Mouse (Mus musculus): ENCODE measurements around the gene Tdo2.

Tdo2 gene

GRCm38 (mm10) chr3:81976102-81976501 is at the start of gene Tdo2:
Gene Tdo2 (minus strand): TSS chr3:81976202.
- no peak for DNase-seq (ENCODE audit: low read depth, low spot score)

DNA sequence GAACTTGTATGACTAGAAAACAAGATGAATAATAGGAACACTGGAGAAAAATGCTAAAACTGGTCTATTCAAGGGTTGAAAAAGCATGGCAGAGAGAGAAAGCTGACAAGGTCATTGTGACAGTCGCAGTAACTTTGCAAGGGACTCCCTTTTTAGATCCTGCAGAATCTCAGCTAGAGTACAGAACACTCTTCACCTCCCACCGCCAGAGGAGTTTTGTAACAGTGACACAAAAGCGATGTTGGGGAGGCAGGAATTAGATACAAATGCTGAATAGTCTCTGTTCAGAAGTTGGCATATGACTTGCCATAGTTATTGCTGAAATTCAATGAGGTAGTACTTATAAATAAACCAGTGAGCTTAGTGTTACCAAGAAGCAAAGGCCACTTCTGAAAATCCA is 47.1 kb upstream of the Tdo2 start:
- no peak for DNase-seq (ENCODE audit: low read depth, low spot score)

GRCm38 (mm10) chr3:82022421-82022920 is 46.5 kb upstream of the Tdo2 start:
- DNase-seq (ENCODE audit: low read depth, low spot score), result no peak

DNA sequence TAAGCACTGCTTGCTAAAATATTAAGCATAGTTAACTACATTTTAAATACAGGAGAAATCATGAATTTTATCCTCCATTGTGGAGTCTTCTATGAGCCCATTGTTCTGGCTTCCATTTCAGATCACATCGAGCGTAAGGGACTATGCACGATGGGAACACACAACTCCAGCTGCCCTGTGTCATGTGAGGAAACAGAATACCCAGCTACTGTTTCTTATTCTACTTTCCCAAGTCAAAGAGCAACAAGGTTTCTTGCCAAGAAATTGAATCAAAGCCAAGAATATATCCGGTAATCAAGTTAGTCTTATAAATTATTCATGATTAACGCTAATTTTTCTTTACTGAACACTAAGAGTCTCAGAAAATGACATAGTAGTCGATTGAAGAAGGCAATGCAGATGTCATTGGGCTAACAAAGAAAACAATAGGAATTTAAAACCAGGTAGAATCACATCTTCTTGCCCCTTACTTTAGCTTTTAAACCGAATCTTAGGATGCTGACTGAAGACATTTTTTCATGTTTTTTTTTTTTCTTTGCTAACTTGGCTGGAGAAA is 38.2 kb upstream of the Tdo2 start:
- no peak for DNase-seq (ENCODE audit: low read depth, low spot score)

DNA sequence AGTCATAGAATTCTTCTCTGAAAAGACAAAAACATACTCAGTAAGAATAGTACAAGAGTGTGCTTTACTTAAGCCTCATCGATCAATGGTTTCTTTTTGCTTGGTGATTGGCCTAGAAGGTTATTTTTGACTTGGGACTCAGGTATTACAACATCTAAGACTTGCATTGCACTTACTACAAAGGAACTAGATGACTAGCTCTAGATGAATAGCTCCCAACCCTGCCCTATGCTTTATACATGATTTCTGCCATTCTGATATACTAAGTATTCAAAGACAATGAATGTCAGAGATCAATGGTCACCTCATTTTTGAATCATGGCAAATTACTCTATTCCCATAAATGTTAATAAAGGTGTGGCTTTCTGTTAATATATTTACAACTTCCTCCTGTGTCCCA is 31.0 kb upstream of the Tdo2 start:
- no peak for DNase-seq (ENCODE audit: low read depth, low spot score)

DNA sequence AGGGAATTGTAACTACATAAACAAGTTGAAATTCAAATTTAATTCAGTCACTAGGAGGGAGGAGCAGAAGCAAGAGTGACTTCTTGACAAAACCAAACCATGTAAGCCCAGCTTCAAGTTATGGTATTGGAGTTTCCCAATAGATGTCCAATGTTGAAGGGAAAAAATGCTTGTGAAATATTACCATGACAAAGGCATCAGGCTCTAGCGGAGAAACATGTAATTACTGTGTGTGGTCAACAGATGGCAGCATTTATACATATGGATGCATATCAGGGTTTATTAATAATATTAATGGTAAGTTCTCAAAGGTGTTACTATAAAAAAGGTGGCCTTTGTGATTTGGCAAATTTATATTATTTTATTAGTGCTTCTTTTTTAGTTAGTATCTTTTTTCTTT is 20.0 kb upstream of the Tdo2 start:
- DNase-seq (ENCODE audit: low read depth, low spot score), result peak; percentile 35

DNA sequence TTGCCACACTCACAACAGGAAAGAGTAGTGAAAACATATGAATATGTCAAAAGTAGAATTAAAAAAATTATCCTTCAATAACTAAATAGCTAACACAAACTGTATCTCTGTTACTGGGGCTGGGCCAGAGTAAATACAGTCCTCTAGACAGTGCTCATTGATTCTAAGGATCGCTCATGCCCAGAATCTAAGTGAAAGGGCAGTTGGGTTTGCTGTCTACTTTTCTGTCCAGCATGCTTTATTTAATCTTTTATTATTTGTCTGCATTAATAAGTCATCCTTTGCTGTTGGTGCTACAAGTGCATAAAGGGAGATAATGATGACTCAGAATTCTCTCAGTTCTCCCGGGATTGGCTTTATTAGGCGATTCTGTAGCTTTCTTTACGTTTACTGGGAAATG is 19.4 kb upstream of the Tdo2 start:
- no peak for DNase-seq (ENCODE audit: low read depth, low spot score)

DNA sequence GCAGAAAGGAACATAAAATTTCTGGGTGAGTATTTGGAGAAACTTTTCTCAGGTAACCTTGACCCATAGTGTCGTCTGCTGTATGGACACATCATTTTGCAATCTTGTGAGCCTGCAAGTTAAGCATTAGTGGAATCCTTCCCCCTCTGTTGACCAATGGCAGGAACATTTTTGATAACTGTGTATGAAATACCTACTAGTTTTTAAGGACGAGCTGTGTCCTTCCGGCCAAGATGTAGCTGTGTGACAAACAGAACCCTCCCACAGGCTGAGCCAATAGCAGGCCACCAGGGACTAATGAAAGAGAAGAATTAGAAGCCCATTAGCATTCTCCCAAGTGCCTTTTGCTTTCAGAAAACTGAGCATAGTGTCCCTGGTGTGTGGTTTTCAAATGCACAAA is 14.5 kb upstream of the Tdo2 start:
- no peak for DNase-seq (ENCODE audit: low read depth, low spot score)

GRCm38 (mm10) chr3:81989692-81990141 is 13.7 kb upstream of the Tdo2 start:
- no peak for DNase-seq (ENCODE audit: low read depth, low spot score)

GRCm38 (mm10) chr3:81987628-81988027 is 11.6 kb upstream of the Tdo2 start:
- no peak for DNase-seq (ENCODE audit: low read depth, low spot score)

DNA sequence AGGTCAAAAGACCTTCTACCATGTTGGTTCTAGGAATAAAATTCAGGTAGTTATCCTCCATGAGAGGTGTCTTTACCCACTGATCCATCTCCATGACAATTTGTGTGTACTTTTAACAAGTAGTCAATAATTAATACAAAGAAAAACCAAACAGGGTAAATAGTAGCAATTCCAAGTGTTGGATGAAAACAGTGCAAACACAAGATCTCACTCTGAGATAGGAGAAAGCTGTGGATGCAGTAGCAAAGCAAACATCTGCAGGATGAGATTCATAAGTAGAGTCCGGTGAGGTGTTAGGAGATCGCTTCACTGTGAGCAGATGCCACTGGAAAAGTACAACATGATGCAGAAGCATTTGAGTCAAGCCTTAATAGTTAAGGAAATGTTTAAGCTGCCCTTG is 10.1 kb upstream of the Tdo2 start:
- DNase-seq (ENCODE audit: low read depth, low spot score), result no peak

GRCm38 (mm10) chr3:81985100-81985499 is 9.1 kb upstream of the Tdo2 start:
- no peak for DNase-seq (ENCODE audit: low read depth, low spot score)

DNA sequence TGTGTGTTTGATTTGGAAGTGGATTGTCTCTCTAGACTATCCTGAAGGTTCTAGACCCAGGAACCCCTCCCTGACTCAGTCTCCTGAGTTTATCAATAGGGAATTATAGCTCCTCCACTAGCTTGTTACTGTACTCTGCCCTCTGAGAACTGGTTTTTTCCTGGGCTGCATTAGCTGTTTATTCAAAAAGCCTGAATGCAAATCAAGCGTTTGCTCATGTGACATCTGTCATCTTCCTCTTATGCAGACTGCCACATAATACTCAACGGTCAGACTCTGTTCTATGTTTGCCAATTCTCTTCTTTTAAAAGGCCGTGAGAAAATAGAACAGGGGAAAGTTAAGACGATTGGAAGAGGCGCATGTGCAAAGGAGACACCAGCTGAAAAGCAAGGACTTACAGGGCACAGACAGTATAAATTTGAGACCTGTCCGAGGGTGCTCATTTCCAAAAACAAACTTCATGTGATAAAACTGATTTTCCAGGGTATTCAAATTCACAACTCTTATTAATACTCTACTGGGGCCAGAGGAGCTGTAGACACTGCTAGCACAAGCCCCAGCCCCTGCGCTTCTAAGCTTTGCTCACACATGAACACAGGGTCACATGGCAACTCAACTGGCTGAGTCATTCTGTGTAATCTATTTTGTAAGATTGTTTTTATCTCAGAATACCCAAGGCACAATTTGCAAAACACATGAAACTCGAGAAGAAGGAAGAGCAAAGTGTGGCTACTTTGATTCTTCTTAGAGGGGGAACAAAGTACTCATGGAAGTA is 7.3 kb upstream of the Tdo2 start:
- DNase-seq (ENCODE audit: low read depth, low spot score), result no peak

GRCm38 (mm10) chr3:81981990-81982389 is 6.0 kb upstream of the Tdo2 start, which contains the start of gene Asic5:
Gene Asic5 (plus strand): TSS chr3:81982290.
- DNase-seq (ENCODE audit: low read depth, low spot score), result no peak

GRCm38 (mm10) chr3:81981576-81981975 is 5.6 kb upstream of the Tdo2 start:
- DNase-seq (ENCODE audit: low read depth, low spot score), result no peak

DNA sequence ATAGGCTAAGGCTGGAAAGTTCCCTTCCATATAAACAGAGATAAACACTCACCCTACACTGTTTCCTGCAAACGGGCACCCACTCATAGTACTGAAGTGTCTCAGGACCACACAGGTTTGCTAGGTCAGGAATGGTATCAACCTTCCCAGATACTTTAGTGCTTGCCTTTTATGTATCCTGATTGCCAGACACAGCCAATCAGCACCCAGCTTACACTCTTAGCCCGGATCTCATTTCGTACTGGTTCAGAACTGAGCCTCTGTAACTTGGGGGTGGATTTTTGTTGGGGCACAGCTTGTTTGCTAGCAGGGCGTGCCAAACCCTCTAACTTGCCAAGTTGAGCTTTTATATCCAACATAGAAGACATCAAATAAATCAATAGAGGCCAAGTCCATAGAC is 395 bp downstream of the Tdo2 start:
- no peak for DNase-seq (ENCODE audit: low read depth, low spot score)

DNA sequence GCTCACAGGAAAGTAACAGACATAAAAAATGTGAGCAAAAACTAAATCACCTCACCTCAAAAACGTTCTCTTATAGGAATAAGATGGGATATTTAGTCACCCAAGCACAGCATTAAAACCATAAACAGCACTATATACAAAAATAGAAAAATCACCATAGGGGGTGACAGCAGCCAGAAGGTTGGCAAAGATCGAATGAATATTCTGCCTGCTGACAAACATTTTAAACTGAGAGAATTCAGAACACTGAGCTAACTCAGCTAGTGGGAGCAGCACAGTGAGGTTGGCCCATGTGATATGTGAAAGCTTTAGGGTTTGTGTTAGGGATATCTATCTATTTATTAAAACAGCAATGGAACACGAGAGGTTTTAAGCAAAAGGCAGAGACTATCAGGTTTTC is 11.4 kb downstream of the Tdo2 start:
- no peak for DNase-seq (ENCODE audit: low read depth, low spot score)

DNA sequence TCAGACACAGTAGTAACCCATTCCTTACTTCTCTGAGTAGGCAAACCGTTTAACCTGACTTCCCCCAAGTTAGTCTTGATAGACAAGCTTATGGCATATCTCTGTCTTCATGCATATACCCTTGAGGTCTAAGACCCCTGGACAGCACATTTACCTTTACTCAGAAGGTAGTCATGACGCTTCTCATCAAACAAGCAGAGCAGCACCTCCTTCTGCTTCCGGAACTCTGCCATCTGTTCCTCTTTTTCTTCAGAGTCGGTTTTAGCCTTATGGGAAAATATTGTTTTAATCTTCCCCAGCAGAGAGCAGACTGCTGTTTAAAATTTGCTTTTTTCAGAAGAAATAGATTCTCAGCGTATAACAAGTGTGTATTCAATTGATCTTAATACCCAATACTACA is 12.2 kb downstream of the Tdo2 start:
- no peak for DNase-seq (ENCODE audit: low read depth, low spot score)

GRCm38 (mm10) chr3:81961336-81961735 is 14.7 kb downstream of the Tdo2 start:
- no peak for DNase-seq (ENCODE audit: low read depth, low spot score)

GRCm38 (mm10) chr3:81957484-81957883 is 18.5 kb downstream of the Tdo2 start:
- DNase-seq (ENCODE audit: low read depth, low spot score), result no peak

DNA sequence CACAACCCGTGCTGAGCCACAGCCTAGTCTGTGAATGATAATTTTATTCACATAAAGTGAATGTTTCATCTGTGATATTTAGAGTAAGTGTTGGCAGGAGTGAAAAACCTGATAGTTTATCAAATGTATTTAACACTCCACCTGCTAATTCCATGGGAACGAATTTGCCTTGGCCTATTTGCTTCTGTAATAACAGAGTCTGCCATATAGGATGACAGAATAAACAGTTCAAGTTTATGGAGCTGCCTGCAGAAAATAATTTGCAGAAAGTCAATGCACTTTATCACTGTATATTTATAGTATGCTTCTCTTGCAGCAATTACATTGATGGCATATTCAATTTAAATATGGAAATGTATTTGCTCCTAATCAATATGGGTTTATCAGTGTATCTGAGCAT is 24.2 kb downstream of the Tdo2 start:
- DNase-seq (ENCODE audit: low read depth, low spot score), result no peak

DNA sequence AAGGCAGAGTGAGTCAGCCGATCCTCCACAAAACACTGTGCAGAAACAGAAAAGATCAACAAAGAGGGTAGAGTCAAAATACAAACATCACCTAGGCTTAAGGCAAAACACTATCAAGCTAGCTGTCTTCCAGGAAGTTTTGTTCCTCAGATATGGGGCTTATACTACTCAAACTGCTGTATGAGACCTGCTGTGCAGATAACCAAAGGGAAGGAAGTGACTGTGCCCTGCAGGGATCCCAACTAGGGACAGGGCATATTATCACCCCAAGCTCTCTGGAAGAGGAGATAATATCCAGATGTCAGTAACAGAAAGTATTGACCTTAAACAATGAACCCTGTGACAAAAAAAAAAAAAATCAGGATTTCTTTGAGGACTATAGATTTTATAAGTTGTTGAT is 27.0 kb downstream of the Tdo2 start:
- DNase-seq (ENCODE audit: low read depth, low spot score), result no peak

- DNase-seq (ENCODE audit: low read depth, low spot score), result no peak
Observed at GRCm38 (mm10) chr3:81944851-81945393, 31.1 kb downstream of the Tdo2 start.
